Comparison of ENCODE assay signal across 8 mouse cellular contexts in genomic region chr6:100875862-100876623, GRCm38 (mm10). TPM values are rescaled to one million over a fixed set of nuclear protein-coding genes. Genes with fewer than 3 reads are reported as not detected.
A peak's percentile ranks its signal among the peaks of the same experiment; 100 is the strongest.
DNase-seq lines count a peak whose midpoint lies in the region; ATAC-seq lines count a peak whose summit lies in the region.

No protein-coding gene starts in this region.

- H3K4me3 ChIP-seq in neural tube, embryonic 15.5 days (replicated peaks), result no peak overlapping the region
- H3K4me3 ChIP-seq in midbrain, embryonic 13.5 days (replicated peaks), result no peak overlapping the region

- peak; percentile 57 for DNase-seq in neural tube, embryonic 10.5 days (ENCODE audit: extremely low spot score, low spot score)
- DNase-seq in ZHBTc4 (ENCODE audit: low read depth, low spot score), result peak; percentile 75
- peak; percentile 70 to 81 for DNase-seq in cerebellum, postnatal 25 days
- DNase-seq in layer of hippocampus, postnatal 36 days, result peak; percentile 40 to 50
- peak; percentile 69 for DNase-seq in thymus, postnatal 0 days (ENCODE audit: low spot score)

- no peak overlapping the region for H3K9ac ChIP-seq in neural tube, embryonic 15.5 days (replicated peaks)
- no peak overlapping the region for H3K9ac ChIP-seq in midbrain, embryonic 13.5 days (replicated peaks)

- WGBS in neural tube, embryonic 15.5 days, result 75% methylated on average over 20 of the region's 20 CpGs
- WGBS in midbrain, embryonic 13.5 days, result 71% methylated on average over 20 of the region's 20 CpGs

- H3K4me2 ChIP-seq in neural tube, embryonic 15.5 days, result no peak overlapping the region
- no peak overlapping the region for H3K4me2 ChIP-seq in midbrain, embryonic 13.5 days (replicated peaks)

- no peak for ATAC-seq in neural tube, embryonic 15.5 days (ENCODE audit: low FRiP score)
- peak; percentile 81 for ATAC-seq in granulocyte monocyte progenitor cell, adult 5-6 weeks (replicated peaks; ENCODE audit: poor library complexity, severe bottlenecking)
- ATAC-seq in midbrain, embryonic 13.5 days, result 0 out of 2 replicates have a peak, but pooled peaks have one; percentile 43

- no peaks in the 10 kb centered on the region for H3K9me3 ChIP-seq in neural tube, embryonic 15.5 days (replicated peaks)
- no peaks in the 10 kb centered on the region for H3K9me3 ChIP-seq in midbrain, embryonic 13.5 days

- H3K27me3 ChIP-seq in neural tube, embryonic 15.5 days (replicated peaks), result peaks cover 11% of the 10 kb centered on the region; the same call in 1 of the 2 replicates
- H3K27me3 ChIP-seq in midbrain, embryonic 13.5 days, result peaks cover 4% of the 10 kb centered on the region; the same call in 1 of the 2 replicates

- no peaks in the 10 kb centered on the region for H3K36me3 ChIP-seq in neural tube, embryonic 15.5 days
- no peaks in the 10 kb centered on the region for H3K36me3 ChIP-seq in midbrain, embryonic 13.5 days

- H3K27ac ChIP-seq in neural tube, embryonic 15.5 days (replicated peaks), result no peak overlapping the region
- H3K27ac ChIP-seq in midbrain, embryonic 13.5 days, result no peak overlapping the region

- no peaks in the 10 kb centered on the region for H3K4me1 ChIP-seq in neural tube, embryonic 15.5 days
- H3K4me1 ChIP-seq in midbrain, embryonic 13.5 days (replicated peaks), result no peaks in the 10 kb centered on the region

RNA-seq across cellular contexts. Expression of gene Ppp4r2, which starts 42.6 kb away (rescaled TPM):
- polyA plus RNA-seq in neural tube, embryonic 15.5 days (2015; fragmentation: Nextera tagmentation; extraction: Ambion mirVana), result 13.3 and 14.8 TPM in 2 replicates
- 36.4 and 46.1 TPM in 2 replicates for total RNA-seq in granulocyte monocyte progenitor cell, adult 5-6 weeks (2014; fragmentation: Nextera tagmentation)
- total RNA-seq in granulocyte monocyte progenitor cell, adult 5-6 weeks (2017), result 67.6 and 81.8 TPM in 2 replicates
- 10 to 100 TPM; 77.7 to 85.4 TPM for total RNA-seq in layer of hippocampus, postnatal 36 days (2021)
- 26.4 and 26.6 TPM in 2 replicates for polyA plus RNA-seq in midbrain, embryonic 13.5 days (2015; fragmentation: Nextera tagmentation; extraction: Ambion mirVana)
- polyA plus RNA-seq in thymus, postnatal 0 days (2015; fragmentation: Nextera tagmentation; extraction: Ambion mirVana), result 18.2 and 22.6 TPM in 2 replicates
